ENCODE assay signal across 8 mouse cellular contexts in the genomic region with DNA sequence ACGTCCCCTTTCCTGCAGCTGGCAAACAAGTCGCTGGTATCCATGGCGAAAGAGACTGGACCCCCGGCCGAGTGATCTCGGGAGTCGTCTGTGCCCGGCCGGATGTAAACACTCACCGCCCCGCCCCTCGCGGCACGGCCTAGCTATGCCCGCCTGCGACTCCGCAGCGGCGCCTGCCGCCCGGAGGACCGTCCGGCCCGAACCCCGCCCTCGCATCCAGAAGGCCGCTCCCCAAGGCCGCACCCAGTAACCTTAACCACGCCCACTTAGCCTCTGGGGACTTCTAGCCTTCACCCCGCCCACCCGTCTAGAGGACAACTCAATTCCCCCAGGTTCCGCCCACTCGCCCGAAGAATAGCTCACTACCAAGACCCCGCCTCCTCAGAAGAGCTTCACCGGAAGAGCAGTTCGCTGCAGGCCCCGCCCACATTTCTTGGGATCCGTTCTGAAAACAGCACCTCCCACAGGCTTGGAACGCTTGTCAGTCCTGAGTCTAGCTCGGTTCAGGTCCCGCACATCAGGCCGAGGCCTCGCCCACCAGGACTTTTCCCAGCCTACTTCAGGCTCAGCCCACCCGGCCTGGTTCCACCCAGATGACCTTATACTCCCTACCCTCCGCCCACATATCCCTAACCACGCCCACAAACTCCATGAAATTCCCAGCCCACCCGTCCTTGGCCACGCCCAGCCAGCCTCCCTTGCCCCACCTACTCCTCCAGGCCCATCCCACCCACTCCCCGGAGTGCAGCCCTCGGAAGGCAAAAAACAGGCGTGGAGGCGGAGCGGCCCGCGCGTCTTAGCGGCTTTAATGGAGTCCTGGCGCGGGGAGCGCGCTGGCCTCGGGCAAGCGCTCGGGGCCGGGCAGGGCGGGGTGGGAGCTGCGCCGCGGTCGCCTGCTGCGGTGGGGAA. TPM values are rescaled to one million over a fixed set of nuclear protein-coding genes. Genes with fewer than 3 reads are reported as not detected.
DNase-seq lines count a peak whose midpoint lies in the region; ATAC-seq lines count a peak whose summit lies in the region.

TSS of gene Abtb1 (minus strand) at position 204 of the 909 bp plus-strand sequence.

- peak within 1 kb of the TSS; percentile 76 for H3K4me3 ChIP-seq in hindbrain, embryonic 16.5 days (ENCODE audit: low read length)
- peak within 1 kb of the TSS; percentile 94 for H3K4me3 ChIP-seq in macrophage (ENCODE audit: inconsistent target)

- peak; percentile 97 for DNase-seq in WW6 (ENCODE audit: low read depth, low spot score)
- peak; percentile 94 to 97 for DNase-seq in cerebellum, postnatal 4 days (ENCODE audit: low spot score in 2 of 2)
- DNase-seq in gastrocnemius, adult 18-20 months (ENCODE audit: low spot score): peak; percentile 100
- peak; percentile 97 for DNase-seq in left cerebral cortex, adult 18-20 months (ENCODE audit: low spot score in 2 of 2)
- peak; percentile 99 for DNase-seq in right cerebral cortex, adult 18-20 months
- DNase-seq in urinary bladder, postnatal 10 days (ENCODE audit: low spot score): peak; percentile 98

- peak within 1 kb of the TSS; percentile 53 for H3K4me2 ChIP-seq in hindbrain, embryonic 16.5 days (ENCODE audit: low read length)

- H3K9me3 ChIP-seq in hindbrain, embryonic 16.5 days (ENCODE audit: control insufficient read depth, low read length): no peaks in the 10 kb centered on the region

- WGBS in hindbrain, embryonic 16.5 days: under 1% methylated on average over 72 of the region's 72 CpGs
- WGBS in macrophage (ENCODE audit: missing documents): under 1% methylated on average over 63 of the region's 72 CpGs

- peak; percentile 96 for ATAC-seq in hindbrain, embryonic 16.5 days

- peaks cover 25% of the 10 kb centered on the region for H3K36me3 ChIP-seq in hindbrain, embryonic 16.5 days (ENCODE audit: control insufficient read depth, insufficient read depth, low read length)
- peaks cover 27% of the 10 kb centered on the region; the same call in 1 of the 2 replicates for H3K36me3 ChIP-seq in macrophage (ENCODE audit: inconsistent target)

- peaks cover 20% of the 10 kb centered on the region for H3K4me1 ChIP-seq in hindbrain, embryonic 16.5 days (ENCODE audit: control insufficient read depth, insufficient read depth, low read depth, low read length)

- peak within 1 kb of the TSS; percentile 81 for H3K9ac ChIP-seq in hindbrain, embryonic 16.5 days (ENCODE audit: low read depth, low read length)

- H3K27ac ChIP-seq in hindbrain, embryonic 16.5 days (ENCODE audit: low read depth, low read length): peak within 1 kb of the TSS; percentile 81
- peak within 1 kb of the TSS; percentile 67 for H3K27ac ChIP-seq in macrophage

- H3K79me2 ChIP-seq in macrophage (ENCODE audit: inconsistent target): peaks cover 17% of the 10 kb centered on the region; the same call in 1 of the 2 replicates

- no peaks in the 10 kb centered on the region for H3K27me3 ChIP-seq in hindbrain, embryonic 16.5 days (replicated peaks; ENCODE audit: control insufficient read depth, insufficient read depth, low read length)

RNA-seq across cellular contexts. Expression of gene Abtb1, which starts in this region (rescaled TPM):
- 10 to 100 TPM; 20.6 to 23.2 TPM for total RNA-seq in gastrocnemius, adult 18-20 months (2021)
- polyA plus RNA-seq in hindbrain, embryonic 16.5 days (2015; fragmentation: Nextera tagmentation; extraction: Ambion mirVana): 37.7 and 39.4 TPM in 2 replicates
- 10 to 100 TPM; 38.8 to 44.3 TPM for total RNA-seq in left cerebral cortex, adult 18-20 months (2021)
- 100 to 1,000 TPM in 5 of 26 experiments, 10 to 100 TPM in 21; 19.7 to 132 (median 61.4) TPM for total RNA-seq in macrophage (2018; cell fraction: chromatin; rRNA removed)
- 10 to 100 TPM; 13.7 to 42.8 (median 24.3) TPM for total RNA-seq in macrophage (2018; cell fraction: cytosol; rRNA removed)
- total RNA-seq in macrophage (2018; cell fraction: nucleus; rRNA removed): 10 to 100 TPM; 19.0 to 90.2 (median 43.4) TPM
- 16.1 to 46.0 TPM (median 26.7 TPM) in 3 replicates for polyA plus RNA-seq in macrophage (2018)

Comparison
In these comparisons a context has a peak if more than half of its experiments do, and no peak if none do; other contexts are left out.
1. Peak in every context shown above with its lines: DNase-seq, ATAC-seq, H3K4me3 ChIP-seq and H3K27ac ChIP-seq.